Mouse (Mus musculus) C2C12 (cell line): ENCODE measurements at regions not wholly inside any gene's neighbourhood (a gene's known extent, or its start where the extent isn't known, plus 50 kb on each side); places are given as distances from the start of the nearest gene placed in this dataset.

Experiments
- CTCF ChIP-seq: IDR thresholded peaks from one replicate; pipeline ENCODE4 v1.5.1; 2011; ENCODE audit not compliant: control insufficient read depth, insufficient read depth, insufficient read length
- FOSL1 ChIP-seq: IDR thresholded peaks from one replicate; pipeline ENCODE4 v1.8.0; 2011; ENCODE audit warnings: mild to moderate bottlenecking, low read length; ENCODE audit not compliant: poor library complexity, insufficient read depth, severe bottlenecking
- MAX ChIP-seq: IDR thresholded peaks from one replicate; pipeline ENCODE4 v1.6.1; 2011; ENCODE audit warnings: mild to moderate bottlenecking, control low read depth
- USF1 ChIP-seq: IDR thresholded peaks from one replicate; pipeline ENCODE4 v1.6.1; 2011; ENCODE audit warnings: low read depth, mild to moderate bottlenecking, control low read depth, moderate library complexity

DNA sequence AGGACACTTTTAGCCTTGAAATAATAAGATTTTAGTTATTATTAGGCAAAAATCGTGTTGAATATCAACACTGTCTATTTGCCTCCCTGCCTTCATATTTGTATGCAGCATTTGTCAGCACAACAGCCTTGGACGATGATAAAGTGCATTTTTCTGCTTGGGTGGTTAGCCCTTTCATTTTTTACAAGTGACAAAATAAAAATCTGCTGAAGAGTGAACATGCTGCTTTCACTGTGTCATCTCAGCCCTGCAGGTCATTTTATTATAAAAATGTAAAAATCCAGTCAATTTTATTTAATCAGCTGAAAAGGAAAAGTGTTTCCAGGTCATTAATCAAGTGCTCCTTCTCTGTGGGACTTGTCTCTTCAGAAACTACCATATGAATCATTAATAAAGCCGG, 277.9 kb upstream of the Itga1 start:
- TF ChIP-seq CTCF (no peak), MAX (no peak), FOSL1 (no peak), USF1 (no peak)
